Mouse (Mus musculus) spleen, postnatal 4 days (tissue): ENCODE data around the gene Prmt7.

Experiments
- DNase-seq, 2 experiments: peaks; one replicate each; pipeline ENCODE4 v3.0.0; 2022; ENCODE audit warnings: low spot score in 2 of 2

Gene Prmt7

DNA sequence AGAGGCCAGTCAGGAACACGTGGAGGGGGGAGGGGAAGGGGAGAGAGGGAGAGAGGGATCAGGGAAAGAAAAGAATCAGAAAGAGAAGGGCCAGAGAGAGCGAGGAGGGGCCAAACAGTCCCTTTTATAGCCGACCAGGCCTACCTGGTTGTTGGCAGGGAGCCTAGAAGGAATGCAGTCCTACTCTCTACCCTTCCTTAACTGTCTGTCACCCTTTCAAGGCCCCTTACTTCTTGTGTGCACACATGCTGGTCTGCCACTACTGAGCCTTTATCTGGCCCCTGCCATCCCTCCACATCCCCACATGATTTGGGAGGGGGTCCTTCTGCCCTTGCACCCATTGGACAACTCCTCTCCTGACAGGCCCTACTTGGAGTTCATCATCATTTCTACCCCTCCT lies 78.0 kb downstream of the Prmt7 start:
- DNase-seq, result no peak

DNA sequence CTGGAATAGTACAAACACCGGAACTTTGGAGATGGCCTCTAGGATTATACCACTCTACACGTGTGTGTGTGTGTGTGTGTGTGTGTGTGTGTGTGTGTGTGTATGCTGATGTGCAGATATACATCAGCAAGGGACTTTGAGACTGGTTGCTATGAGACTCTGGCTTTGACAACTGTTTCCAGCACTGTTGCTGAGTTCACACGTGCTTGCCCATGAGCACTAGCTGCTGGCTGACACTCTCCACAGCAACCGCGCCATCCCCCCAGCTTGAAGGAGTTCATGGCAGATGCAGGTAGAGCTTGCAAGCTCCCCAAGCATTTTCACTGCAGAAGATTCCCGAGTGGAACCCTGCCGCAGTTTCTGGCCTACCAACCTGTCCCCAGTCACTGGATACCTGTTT lies 78.7 kb downstream of the Prmt7 start:
- DNase-seq, result no peak

DNA sequence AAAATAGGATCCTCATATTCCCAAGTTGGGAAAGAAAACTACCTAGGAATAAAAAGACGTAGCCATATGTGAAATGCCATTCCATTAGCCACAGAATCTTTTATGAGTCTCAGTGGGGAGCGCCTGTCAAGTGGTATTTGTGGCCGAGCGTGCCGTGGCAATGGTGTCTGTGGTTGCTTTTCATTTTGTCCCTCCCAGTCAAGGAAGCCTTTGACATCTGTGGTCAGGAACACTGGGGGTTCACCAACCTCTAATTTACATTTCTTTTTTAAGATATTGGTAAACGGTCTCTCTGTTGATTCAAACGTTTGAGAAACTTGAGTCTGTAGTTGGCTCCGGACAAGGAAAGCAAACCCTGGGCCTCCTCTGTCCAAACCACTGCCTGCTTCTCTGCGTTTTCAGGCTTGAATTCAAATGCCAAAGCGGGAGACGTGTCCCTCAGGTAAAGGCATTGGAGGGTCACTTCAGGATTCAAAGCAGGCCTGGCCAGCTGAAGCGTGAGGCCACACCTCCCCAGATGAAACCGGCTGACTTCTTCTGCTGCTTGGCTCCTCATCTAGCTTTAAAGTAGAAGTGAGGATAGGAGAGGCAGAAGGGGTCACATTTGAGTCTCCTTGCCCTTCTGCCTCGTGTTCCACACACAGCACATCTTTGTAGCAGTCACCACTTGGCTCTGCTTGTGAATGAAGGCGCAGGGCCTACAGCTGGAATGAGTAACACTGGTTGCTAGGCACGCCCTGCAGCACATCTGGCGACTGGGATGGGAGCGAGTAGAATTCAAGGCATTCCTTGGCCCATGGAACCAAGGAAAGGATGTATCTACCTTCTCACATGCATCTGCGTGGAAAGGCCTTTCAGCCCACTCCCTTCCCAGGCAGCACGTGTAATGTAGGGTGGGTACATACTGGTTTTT lies 82.0 kb downstream of the Prmt7 start:
- no peak for DNase-seq

DNA sequence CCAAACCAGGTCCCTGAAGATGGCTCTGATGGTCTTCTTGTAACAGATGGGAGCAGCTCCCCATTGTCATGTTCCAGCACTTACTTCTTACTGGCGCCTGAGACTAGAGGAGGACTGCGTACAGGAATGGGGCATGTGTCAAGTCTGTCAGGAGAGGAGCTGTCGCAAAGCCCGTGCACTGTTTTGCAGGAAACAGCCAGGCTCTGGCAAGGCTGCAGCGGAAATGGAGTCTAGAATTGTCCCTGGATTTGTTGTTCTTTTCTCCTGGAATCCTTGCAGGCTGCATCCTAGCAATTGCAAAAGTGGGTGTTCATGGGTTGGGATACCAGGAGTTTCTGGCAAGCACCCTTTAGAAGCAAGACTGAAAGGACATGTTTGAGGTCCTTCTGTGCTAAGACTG lies 87.5 kb downstream of the Prmt7 start:
- DNase-seq, result no peak

DNA sequence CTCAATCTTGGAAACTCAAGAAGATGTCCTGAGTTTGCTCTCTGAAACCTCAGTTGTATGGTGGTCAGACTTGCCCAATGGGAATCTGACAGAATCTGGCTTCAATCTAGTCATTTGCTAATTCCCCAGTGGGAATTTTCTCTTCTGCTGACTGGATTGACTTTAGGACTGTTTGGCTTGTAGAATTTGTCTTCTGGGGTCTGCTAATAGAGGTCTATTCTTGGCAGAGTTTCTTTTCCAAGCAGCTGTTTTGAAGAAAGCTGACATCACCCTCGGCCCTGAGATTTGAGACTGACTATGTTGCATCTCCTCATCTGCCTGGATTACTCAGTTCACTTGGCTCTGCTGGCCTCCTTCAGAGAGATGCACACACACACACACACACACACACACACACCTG lies 88.1 kb downstream of the Prmt7 start:
- DNase-seq, result no peak

DNA sequence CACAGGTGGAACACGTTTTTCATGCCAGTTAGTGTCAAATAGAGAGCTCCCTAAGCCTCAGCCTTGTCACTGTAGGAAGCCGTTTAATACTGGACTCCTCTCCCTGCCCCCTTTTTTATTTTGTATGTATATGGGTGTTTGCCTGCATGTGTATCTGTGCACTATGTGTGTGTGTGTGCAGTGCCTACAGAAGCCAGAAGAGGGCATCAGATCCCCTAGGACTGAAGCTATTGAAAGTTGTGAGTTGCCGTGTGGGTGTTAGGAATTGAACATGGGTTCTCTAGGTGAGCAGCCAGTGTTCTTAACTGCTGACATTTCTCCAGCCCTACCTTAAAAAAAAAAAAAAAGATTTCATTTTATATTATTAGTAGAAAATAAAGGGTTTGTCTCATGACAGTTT lies 89.0 kb downstream of the Prmt7 start:
- no peak for DNase-seq

DNA sequence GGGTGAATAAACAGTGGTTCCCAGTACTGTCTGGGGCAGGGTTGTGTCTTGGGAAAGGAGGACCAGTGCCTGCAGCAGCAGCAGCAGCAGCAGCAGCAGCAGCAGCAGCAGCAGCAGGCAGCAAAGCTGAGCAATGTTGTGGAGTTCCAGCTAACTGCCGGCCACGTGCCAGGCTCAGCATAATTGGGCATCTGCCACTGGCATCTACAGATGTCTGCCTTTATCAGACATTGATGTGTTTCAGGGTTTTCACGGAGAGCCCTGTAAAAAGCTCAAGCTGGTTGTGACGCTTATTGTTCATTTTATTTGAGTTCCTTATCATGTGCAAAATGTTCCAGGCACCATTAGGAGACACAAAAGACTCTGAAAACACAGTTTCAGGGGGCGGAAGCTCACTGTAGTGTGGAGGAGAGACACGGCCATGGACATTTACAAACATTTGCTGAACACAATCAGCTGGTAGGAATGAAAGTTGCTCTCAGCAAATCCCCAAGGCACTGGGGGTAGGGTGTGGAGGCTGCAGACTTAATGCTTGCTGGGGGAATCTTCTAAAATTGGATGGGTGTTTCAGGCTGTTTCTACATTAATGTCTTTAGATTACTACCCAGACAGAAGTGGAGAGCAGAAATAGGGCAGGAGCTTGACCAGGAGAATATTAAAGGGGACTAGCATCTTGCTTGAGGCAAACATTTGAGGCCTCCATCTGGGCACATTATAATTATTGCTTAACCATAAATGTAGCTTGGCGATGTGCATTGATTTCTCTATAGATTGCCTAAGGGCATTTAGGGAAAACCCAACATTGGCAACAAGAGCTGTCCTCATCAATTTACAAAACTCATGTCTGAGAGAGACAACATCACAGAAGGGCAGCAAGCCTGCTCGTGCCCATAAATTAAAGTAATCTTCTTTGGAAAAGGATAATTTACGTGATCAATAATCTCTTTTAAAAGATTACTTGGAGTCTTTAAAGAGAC lies 90.3 kb downstream of the Prmt7 start:
- DNase-seq, result no peak
